Mouse (Mus musculus) embryonic fibroblast, embryonic 13.5 days (primary cell): ENCODE data around the gene Gm10203.

Experiments used
- CTCF ChIP-seq: IDR thresholded peaks from 2 replicates; pipeline ENCODE4 v1.5.1; 2011; ENCODE audit warnings: mild to moderate bottlenecking, control low read depth, low read length, moderate library complexity, borderline replicate concordance; ENCODE audit not compliant: insufficient read depth
- POLR2A ChIP-seq: IDR thresholded peaks from 2 replicates; pipeline ENCODE4 v1.6.1; 2011; ENCODE audit warnings: low read depth, mild to moderate bottlenecking, control low read depth, low read length, moderate library complexity

- TF ChIP-seq POLR2A (no peak), CTCF (no peak)
Observed at GRCm38 (mm10) chr6:149179064-149179463, 49.1 kb downstream of the Gm10203 start.
